Mouse (Mus musculus): ENCODE measurements at regions not wholly inside any gene's neighbourhood (a gene's known extent, or its start where the extent isn't known, plus 50 kb on each side); places are given as distances from the start of the nearest gene placed in this dataset.

DNA sequence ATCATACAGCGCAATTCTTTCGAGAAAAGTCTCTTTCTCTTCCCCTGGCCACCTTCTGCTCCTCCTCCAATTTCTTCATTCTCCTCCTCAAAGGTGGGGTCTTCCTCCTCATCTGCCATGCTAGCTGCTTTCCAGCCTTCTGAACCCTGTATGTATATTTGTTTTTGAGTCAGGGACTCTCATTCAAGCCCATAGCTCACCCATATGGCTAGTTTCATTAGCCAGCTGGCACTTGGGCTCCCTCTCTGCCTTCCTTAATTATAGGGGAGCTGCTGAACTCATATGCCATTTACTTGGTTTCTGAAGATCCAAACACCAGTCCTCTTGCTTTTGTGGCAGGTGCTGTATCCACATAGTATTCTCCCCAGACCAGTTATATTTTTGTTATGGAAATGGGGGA lies 160.8 kb upstream of the Otx2 start:
- H3K36me3 ChIP-seq (ENCODE audit: control insufficient read depth, insufficient read depth, low read length), result no peaks in the 10 kb centered on the region
- no peak for DNase-seq (ENCODE audit: low spot score)
- H3K9ac ChIP-seq (ENCODE audit: low read depth, low read length), result no peak overlapping the region
- no peaks in the 10 kb centered on the region for H3K9me3 ChIP-seq (ENCODE audit: control insufficient read depth, low read length)
- H3K4me2 ChIP-seq (replicated peaks; ENCODE audit: low read depth, low read length), result no peak overlapping the region
- ATAC-seq (ENCODE audit: low FRiP score), result no peak
- H3K4me3 ChIP-seq (ENCODE audit: low read depth, low read length), result no peak overlapping the region
- no peaks in the 10 kb centered on the region for H3K4me1 ChIP-seq (replicated peaks; ENCODE audit: control insufficient read depth, insufficient read depth, low read length)
- no peaks in the 10 kb centered on the region for H3K27me3 ChIP-seq (ENCODE audit: control insufficient read depth, insufficient read depth, low read length)
- WGBS, result 93% methylated on average over 2 of the region's 2 CpGs
- H3K27ac ChIP-seq (ENCODE audit: low read depth, low read length), result no peak overlapping the region

DNA sequence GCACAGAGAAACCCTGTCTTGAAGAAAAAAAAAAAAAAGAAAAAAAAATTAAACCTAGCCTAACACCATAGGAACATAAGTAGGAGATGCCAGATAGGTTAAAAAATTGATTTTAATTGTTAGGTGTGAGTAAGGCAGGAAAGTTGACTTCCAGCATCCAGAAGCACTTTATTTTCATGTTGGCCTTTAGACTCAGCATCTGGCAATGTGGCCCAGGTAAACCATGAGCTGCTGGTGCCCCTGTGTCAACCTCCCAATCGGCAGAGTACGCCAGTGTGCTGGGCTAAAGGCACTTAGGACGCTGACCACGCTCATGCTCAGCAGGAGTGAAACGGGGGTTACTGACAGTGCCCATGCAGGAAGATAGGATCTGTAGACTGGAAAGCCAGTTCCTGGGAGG lies 152.8 kb upstream of the Otx2 start:
- H3K4me3 ChIP-seq (ENCODE audit: low read depth, low read length), result no peak overlapping the region
- WGBS, result 70% methylated on average over 5 of the region's 5 CpGs
- H3K4me2 ChIP-seq (replicated peaks; ENCODE audit: low read depth, low read length), result no peak overlapping the region
- H3K27ac ChIP-seq (ENCODE audit: low read depth, low read length), result no peak overlapping the region
- no peaks in the 10 kb centered on the region for H3K27me3 ChIP-seq (ENCODE audit: control insufficient read depth, insufficient read depth, low read length)
- DNase-seq (ENCODE audit: low spot score) (no peak), ATAC-seq (ENCODE audit: low FRiP score) (no peak)
- H3K4me1 ChIP-seq (replicated peaks; ENCODE audit: control insufficient read depth, insufficient read depth, low read length), result no peaks in the 10 kb centered on the region
- no peaks in the 10 kb centered on the region for H3K9me3 ChIP-seq (ENCODE audit: control insufficient read depth, low read length)
- no peak overlapping the region for H3K9ac ChIP-seq (ENCODE audit: low read depth, low read length)
- no peaks in the 10 kb centered on the region for H3K36me3 ChIP-seq (ENCODE audit: control insufficient read depth, insufficient read depth, low read length)

DNA sequence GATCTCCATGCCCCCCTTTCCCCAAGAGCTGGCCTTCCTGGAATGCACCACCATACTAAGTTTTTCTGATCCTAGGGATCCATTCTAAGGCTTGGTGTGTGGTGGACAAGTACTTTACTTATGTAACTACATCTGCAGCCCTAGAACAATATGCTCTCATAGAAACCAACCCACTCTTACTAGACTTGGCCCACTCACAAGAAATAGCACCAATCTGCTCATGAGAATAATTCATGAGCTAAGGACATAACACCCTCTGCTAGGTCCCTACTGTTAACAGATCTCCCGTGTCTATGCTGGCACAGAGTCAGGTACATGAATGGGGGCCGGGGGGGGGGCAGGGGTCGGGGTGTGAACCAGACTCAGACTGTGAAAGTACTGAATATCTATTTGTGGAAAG lies 150.8 kb upstream of the Otx2 start:
- H3K9me3 ChIP-seq (ENCODE audit: control insufficient read depth, low read length), result no peaks in the 10 kb centered on the region
- no peak overlapping the region for H3K4me2 ChIP-seq (replicated peaks; ENCODE audit: low read depth, low read length)
- no peaks in the 10 kb centered on the region for H3K36me3 ChIP-seq (ENCODE audit: control insufficient read depth, insufficient read depth, low read length)
- no peak for DNase-seq (ENCODE audit: low spot score)
- no peak overlapping the region for H3K27ac ChIP-seq (ENCODE audit: low read depth, low read length)
- no peak overlapping the region for H3K9ac ChIP-seq (ENCODE audit: low read depth, low read length)
- H3K27me3 ChIP-seq (ENCODE audit: control insufficient read depth, insufficient read depth, low read length), result no peaks in the 10 kb centered on the region
- ATAC-seq (ENCODE audit: low FRiP score), result no peak
- WGBS, result 77% methylated on average over 3 of the region's 3 CpGs
- no peaks in the 10 kb centered on the region for H3K4me1 ChIP-seq (replicated peaks; ENCODE audit: control insufficient read depth, insufficient read depth, low read length)
- no peak overlapping the region for H3K4me3 ChIP-seq (ENCODE audit: low read depth, low read length)

DNA sequence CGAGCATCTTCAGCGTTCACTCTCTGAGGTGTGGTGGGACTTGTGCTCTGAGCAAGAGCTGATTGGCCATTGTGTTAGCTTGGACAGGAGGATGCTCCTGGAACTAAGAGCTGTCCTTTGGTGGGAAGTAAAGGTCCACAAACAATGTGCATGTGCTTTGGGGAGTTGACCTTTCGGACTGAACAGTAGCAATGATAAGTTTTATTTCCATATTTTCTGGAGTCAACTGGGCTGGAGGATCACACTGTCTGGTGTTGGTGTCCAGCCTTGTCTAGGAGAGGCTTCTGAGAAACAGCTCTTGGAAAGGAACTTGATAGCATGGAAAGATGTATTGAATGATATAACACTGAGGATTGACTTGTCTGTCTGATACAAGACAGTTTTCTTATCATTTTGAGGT lies 142.3 kb upstream of the Otx2 start:
- Histone ChIP-seq H3K9ac (ENCODE audit: low read depth, low read length) (no peak overlapping the region), H3K27ac (ENCODE audit: low read depth, low read length) (no peak overlapping the region), H3K4me1 (replicated peaks; ENCODE audit: control insufficient read depth, insufficient read depth, low read length) (no peaks in the 10 kb centered on the region), H3K9me3 (ENCODE audit: control insufficient read depth, low read length) (no peaks in the 10 kb centered on the region), H3K27me3 (ENCODE audit: control insufficient read depth, insufficient read depth, low read length) (no peaks in the 10 kb centered on the region), H3K4me3 (ENCODE audit: low read depth, low read length) (no peak overlapping the region), H3K4me2 (replicated peaks; ENCODE audit: low read depth, low read length) (no peak overlapping the region), H3K36me3 (ENCODE audit: control insufficient read depth, insufficient read depth, low read length) (no peaks in the 10 kb centered on the region)
- ATAC-seq (ENCODE audit: low FRiP score) (no peak), DNase-seq (ENCODE audit: low spot score) (no peak)
- 83% methylated on average over 3 of the region's 3 CpGs for WGBS

DNA sequence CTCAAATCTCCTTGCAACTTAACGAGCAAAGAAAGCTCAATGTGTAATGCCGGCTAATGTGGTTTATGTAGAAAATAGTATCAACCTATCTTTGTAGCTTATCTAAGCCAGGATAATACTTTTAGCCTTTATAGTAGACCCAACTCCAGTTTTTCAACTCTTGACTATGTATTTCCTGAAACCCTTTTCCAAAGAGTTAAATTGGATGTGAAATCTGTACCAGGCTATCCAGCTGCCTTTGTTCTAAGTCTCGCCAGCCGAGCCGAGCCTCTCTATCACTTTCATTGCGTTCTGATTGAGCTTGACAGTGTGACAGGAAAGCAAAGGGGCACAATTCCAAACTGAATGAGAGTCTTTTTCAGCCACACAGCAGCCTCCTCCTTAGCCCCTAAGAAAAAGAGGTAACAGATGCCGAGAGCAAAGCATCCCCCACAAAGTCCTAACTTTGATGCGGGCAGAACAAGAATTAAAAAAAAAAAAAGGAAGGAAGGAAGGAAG lies 141.7 kb upstream of the Otx2 start:
- no peak overlapping the region for H3K4me2 ChIP-seq (replicated peaks; ENCODE audit: low read depth, low read length)
- H3K9me3 ChIP-seq (ENCODE audit: control insufficient read depth, low read length), result no peaks in the 10 kb centered on the region
- H3K9ac ChIP-seq (ENCODE audit: low read depth, low read length), result no peak overlapping the region
- no peak overlapping the region for H3K27ac ChIP-seq (ENCODE audit: low read depth, low read length)
- H3K27me3 ChIP-seq (ENCODE audit: control insufficient read depth, insufficient read depth, low read length), result no peaks in the 10 kb centered on the region
- 46% methylated on average over 8 of the region's 8 CpGs for WGBS
- no peak overlapping the region for H3K4me3 ChIP-seq (ENCODE audit: low read depth, low read length)
- no peaks in the 10 kb centered on the region for H3K4me1 ChIP-seq (replicated peaks; ENCODE audit: control insufficient read depth, insufficient read depth, low read length)
- ATAC-seq (ENCODE audit: low FRiP score) (no peak), DNase-seq (ENCODE audit: low spot score) (peak; percentile 24)
- no peaks in the 10 kb centered on the region for H3K36me3 ChIP-seq (ENCODE audit: control insufficient read depth, insufficient read depth, low read length)

DNA sequence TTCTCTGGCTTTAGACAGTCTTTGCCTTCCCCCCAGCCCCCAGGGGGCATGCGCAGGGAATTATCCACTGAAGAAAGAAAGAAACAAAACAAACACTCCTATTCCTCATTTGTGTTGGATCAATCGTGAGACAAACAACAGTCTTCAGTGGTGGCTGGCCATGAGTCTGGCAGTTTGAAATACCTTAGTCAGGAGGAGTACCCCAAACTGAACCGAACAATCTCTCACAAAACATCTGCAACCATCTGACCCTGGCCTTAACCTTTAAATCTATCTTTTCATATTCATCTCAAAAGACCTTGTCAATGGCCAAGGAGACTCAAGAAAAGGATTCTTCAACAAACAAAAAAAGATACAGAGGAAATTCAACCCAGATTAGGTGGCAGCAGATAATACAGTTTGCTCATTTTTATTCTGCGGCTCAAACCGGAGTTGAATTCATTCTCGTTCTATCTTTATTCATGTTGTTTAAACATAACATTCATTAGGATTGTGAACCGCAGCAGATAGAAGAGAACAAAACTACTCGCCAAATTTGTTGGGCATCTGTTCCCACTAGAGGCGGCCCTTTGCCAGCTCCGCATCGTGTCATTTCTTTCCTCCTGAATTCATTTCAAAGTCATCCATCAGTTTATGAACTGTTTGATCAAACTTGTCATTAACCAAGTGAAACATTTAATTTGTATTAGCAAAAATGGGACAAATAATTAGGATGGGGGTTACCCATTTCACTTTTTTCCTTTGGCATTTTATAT lies 139.3 kb upstream of the Otx2 start:
- WGBS, result 72% methylated on average over 11 of the region's 11 CpGs
- no peaks in the 10 kb centered on the region for H3K4me1 ChIP-seq (replicated peaks; ENCODE audit: control insufficient read depth, insufficient read depth, low read length)
- no peaks in the 10 kb centered on the region for H3K36me3 ChIP-seq (ENCODE audit: control insufficient read depth, insufficient read depth, low read length)
- H3K9me3 ChIP-seq (ENCODE audit: control insufficient read depth, low read length), result no peaks in the 10 kb centered on the region
- H3K27ac ChIP-seq (ENCODE audit: low read depth, low read length), result no peak overlapping the region
- no peak overlapping the region for H3K9ac ChIP-seq (ENCODE audit: low read depth, low read length)
- H3K4me2 ChIP-seq (replicated peaks; ENCODE audit: low read depth, low read length), result no peak overlapping the region
- H3K4me3 ChIP-seq (ENCODE audit: low read depth, low read length), result no peak overlapping the region
- no peak for DNase-seq (ENCODE audit: low spot score)
- ATAC-seq (ENCODE audit: low FRiP score), result no peak
- H3K27me3 ChIP-seq (ENCODE audit: control insufficient read depth, insufficient read depth, low read length), result no peaks in the 10 kb centered on the region

DNA sequence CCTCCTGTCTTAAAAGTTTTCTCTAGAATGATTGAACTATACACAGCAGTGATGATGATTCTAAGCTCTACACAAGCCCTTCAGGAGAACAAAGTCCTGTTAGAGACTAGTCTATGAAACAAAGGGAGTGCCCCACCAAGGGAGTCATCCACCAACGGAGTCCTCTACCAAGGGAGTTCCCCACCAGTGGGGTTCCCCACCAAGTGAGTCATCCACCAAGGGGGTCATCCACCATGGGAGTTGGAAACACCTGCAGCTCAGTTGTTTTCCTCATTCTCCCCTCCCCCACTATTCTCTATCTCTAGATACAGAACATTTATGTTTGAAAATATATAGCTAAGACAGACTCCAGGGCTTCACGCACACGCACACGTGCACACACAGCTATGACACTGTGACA lies 130.5 kb upstream of the Otx2 start:
- H3K4me3 ChIP-seq (ENCODE audit: low read depth, low read length), result no peak overlapping the region
- ATAC-seq (ENCODE audit: low FRiP score) (no peak), DNase-seq (ENCODE audit: low spot score) (no peak)
- H3K27me3 ChIP-seq (ENCODE audit: control insufficient read depth, insufficient read depth, low read length), result no peaks in the 10 kb centered on the region
- no peaks in the 10 kb centered on the region for H3K9me3 ChIP-seq (ENCODE audit: control insufficient read depth, low read length)
- H3K36me3 ChIP-seq (ENCODE audit: control insufficient read depth, insufficient read depth, low read length), result no peaks in the 10 kb centered on the region
- WGBS, result 85% methylated on average over 4 of the region's 4 CpGs
- no peak overlapping the region for H3K27ac ChIP-seq (ENCODE audit: low read depth, low read length)
- H3K4me2 ChIP-seq (replicated peaks; ENCODE audit: low read depth, low read length), result no peak overlapping the region
- no peak overlapping the region for H3K9ac ChIP-seq (ENCODE audit: low read depth, low read length)
- H3K4me1 ChIP-seq (replicated peaks; ENCODE audit: control insufficient read depth, insufficient read depth, low read length), result no peaks in the 10 kb centered on the region

DNA sequence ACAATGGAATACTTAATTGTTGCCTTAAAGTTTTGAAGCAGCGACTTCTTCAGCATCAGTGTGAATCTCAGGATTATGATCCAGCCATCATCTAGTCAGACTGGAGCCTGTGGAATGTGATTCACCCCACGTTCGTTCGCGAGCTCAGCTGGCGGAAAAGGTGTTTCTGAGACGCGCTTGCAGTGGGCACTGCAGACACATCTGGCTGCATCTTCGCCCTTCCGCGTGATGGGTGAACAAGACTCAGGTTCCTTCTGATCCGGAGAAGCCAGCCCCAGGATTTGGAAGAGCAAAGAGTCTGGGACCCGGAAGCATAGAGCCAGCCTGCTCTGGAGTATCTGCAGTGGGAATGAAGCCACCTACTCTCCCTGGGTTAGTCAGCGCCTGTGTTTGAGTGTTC lies 127.7 kb upstream of the Otx2 start:
- H3K9ac ChIP-seq (ENCODE audit: low read depth, low read length), result no peak overlapping the region
- no peaks in the 10 kb centered on the region for H3K4me1 ChIP-seq (replicated peaks; ENCODE audit: control insufficient read depth, insufficient read depth, low read length)
- H3K4me3 ChIP-seq (ENCODE audit: low read depth, low read length), result no peak overlapping the region
- H3K27me3 ChIP-seq (ENCODE audit: control insufficient read depth, insufficient read depth, low read length), result no peaks in the 10 kb centered on the region
- no peak overlapping the region for H3K27ac ChIP-seq (ENCODE audit: low read depth, low read length)
- H3K36me3 ChIP-seq (ENCODE audit: control insufficient read depth, insufficient read depth, low read length), result no peaks in the 10 kb centered on the region
- 54% methylated on average over 14 of the region's 14 CpGs for WGBS
- no peak for ATAC-seq (ENCODE audit: low FRiP score)
- H3K4me2 ChIP-seq (replicated peaks; ENCODE audit: low read depth, low read length), result no peak overlapping the region
- DNase-seq (ENCODE audit: low spot score), result no peak
- H3K9me3 ChIP-seq (ENCODE audit: control insufficient read depth, low read length), result no peaks in the 10 kb centered on the region

DNA sequence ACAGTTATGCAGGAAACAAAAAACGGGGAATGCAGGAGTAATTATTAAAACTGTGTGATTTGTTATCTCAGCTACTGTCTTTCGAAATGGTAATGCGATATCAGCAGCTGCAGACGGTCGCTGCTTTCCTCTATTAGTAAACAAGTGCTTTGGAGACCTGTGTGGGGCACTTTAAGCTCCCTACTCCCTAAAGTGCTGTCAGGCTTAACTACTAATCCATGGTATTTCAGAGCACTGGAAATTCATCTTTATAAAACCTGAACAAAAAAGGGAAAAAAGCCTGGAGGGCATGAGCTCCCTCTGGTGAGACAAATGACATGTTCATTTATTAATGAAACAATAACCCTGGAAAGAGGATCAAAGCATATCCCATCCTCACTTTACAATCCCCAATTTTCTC lies 127.2 kb upstream of the Otx2 start:
- ATAC-seq (ENCODE audit: low FRiP score) (no peak), DNase-seq (ENCODE audit: low spot score) (no peak)
- H3K9me3 ChIP-seq (ENCODE audit: control insufficient read depth, low read length), result no peaks in the 10 kb centered on the region
- no peaks in the 10 kb centered on the region for H3K36me3 ChIP-seq (ENCODE audit: control insufficient read depth, insufficient read depth, low read length)
- 41% methylated on average over 5 of the region's 5 CpGs for WGBS
- no peak overlapping the region for H3K4me3 ChIP-seq (ENCODE audit: low read depth, low read length)
- no peaks in the 10 kb centered on the region for H3K4me1 ChIP-seq (replicated peaks; ENCODE audit: control insufficient read depth, insufficient read depth, low read length)
- no peak overlapping the region for H3K9ac ChIP-seq (ENCODE audit: low read depth, low read length)
- H3K27ac ChIP-seq (ENCODE audit: low read depth, low read length), result no peak overlapping the region
- H3K27me3 ChIP-seq (ENCODE audit: control insufficient read depth, insufficient read depth, low read length), result no peaks in the 10 kb centered on the region
- H3K4me2 ChIP-seq (replicated peaks; ENCODE audit: low read depth, low read length), result no peak overlapping the region

Measured in hindbrain, embryonic 11.5 days (tissue).